Mouse (Mus musculus) left cerebral cortex, adult 6 months (tissue): Measurements from ENCODE around the gene Xrcc3. TPM values are rescaled to one million over a fixed set of nuclear protein-coding genes. Genes with fewer than 3 reads are reported as not detected.

Source experiments
- long read RNA-seq, 2 experiments: library from polyadenylated mRNA; unstranded; transcript quantifications; one replicate each; pipeline ENCODE4 v2.0.0; 2019 to 2020
- polyA plus RNA-seq: library from polyadenylated mRNA; unstranded; fragments of <200 nt; fragmentation: Nextera tagmentation; gene quantifications from 2 replicates; pipeline ENCODE4 v1.2.3, GENCODE M21; 2021

Gene Xrcc3
- 6.8 and 7.7 TPM in 2 replicates for polyA plus RNA-seq
- long read RNA-seq, experiment 1, partial matches to known transcripts: 51 of 54 reads
- long read RNA-seq, experiment 1, other reads (novel, unspliced or antisense): 2 of 54 reads
- long read RNA-seq, experiment 2, partial matches to known transcripts: 5 of 8 reads
- long read RNA-seq, experiment 2, other reads (novel, unspliced or antisense): 2 of 8 reads

GRCm38 (mm10) chr12:111813766-111814617, at the start of gene Xrcc3, which contains the start of gene Zfyve21:
Xrcc3 (minus strand) TSS chr12:111813873.
Zfyve21 (plus strand) TSS chr12:111814170.

DNA sequence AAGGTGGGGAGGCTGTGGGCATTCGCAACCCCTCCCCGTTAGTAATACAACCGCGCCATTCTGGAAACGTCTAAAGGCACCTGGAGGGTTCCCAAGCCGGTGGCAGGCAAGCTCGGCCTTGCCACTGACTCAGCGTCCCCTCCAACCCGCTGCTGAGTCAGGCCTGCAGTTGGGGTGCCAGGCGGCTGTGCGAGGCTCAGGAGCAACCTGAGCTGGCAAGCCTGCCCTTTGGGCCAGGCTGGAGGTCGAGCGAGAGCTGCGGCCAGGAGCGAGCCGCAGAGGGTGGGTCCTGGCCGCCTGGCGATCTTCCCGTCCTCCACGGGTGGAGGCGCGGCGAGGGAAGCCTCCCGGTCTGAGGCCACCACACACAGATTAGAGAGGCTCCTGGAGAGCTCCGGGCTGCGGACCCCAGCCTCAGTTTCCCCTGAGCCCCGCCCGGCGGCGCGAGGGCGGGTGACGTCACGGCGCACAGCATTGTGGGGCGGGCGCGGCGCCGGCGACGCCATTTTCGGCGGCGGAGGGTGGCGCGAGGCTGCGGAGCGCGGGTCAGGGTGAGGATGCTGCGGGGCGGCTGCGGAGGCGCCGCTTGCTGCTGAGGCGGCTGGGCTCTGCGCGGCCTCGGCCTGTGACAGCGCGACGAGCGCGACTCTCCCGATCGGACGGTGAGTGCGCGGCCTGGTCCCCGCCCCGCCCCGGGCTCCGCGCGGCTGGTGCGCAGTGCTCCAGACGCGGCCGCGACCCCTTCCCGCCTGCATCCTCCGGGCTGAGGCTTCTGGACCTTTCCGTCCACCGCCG, 55.1 kb downstream of the Xrcc3 start, which contains the start of gene Klc1:
TSS of gene Klc1 (plus strand) at position 469 of the 795 bp plus-strand sequence.

Other genes with a start within 250 kb of the Xrcc3 start
- gene Mark3, start 239.3 kb downstream of the Xrcc3 start, polyA plus RNA-seq: 11.8 and 14.0 TPM in 2 replicates
- 5,585 and 5,716 TPM in 2 replicates for gene Ckb, start 141.5 kb downstream of the Xrcc3 start, polyA plus RNA-seq
- gene Trmt61a, start 135.8 kb downstream of the Xrcc3 start, polyA plus RNA-seq: 8.6 and 15.0 TPM in 2 replicates
- gene Bag5, start 100.6 kb downstream of the Xrcc3 start, polyA plus RNA-seq: 53.7 and 54.9 TPM in 2 replicates
- 77.8 and 87.2 TPM in 2 replicates for gene Apopt1, start 100.6 kb downstream of the Xrcc3 start, polyA plus RNA-seq
- gene Klc1, start 55.0 kb downstream of the Xrcc3 start, polyA plus RNA-seq: 377 and 460 TPM in 2 replicates
- gene Zfyve21, start 297 bp upstream of the Xrcc3 start, polyA plus RNA-seq: 55.5 and 74.1 TPM in 2 replicates
- 12.4 and 28.1 TPM in 2 replicates for gene Ppp1r13b, start 94.2 kb upstream of the Xrcc3 start, polyA plus RNA-seq
- 1,206 and 1,347 TPM in 2 replicates for gene Atp5mpl, start 153.1 kb upstream of the Xrcc3 start, polyA plus RNA-seq
- gene Tdrd9, start 157.7 kb upstream of the Xrcc3 start, polyA plus RNA-seq: 0.04 and 0.36 TPM in 2 replicates
- gene Rd3l, start 167.4 kb upstream of the Xrcc3 start, polyA plus RNA-seq: 0.06 and 0.58 TPM in 2 replicates